Mouse (Mus musculus) heart, adult 8-10 months (tissue): Measurements from ENCODE around the gene Ccrl2. TPM values are rescaled to one million over a fixed set of nuclear protein-coding genes. Genes with fewer than 3 reads are reported as not detected.

ENCODE experiments used
- DNase-seq: peaks from one replicate; pipeline ENCODE4 v3.0.0; 2022; ENCODE audit warnings: low spot score
- total RNA-seq, 4 experiments: library from RNA; stranded (reverse); gene quantifications; 2 replicates each; pipeline ENCODE4 v1.2.4; 2022

Ccrl2 gene
- total RNA-seq, 4 experiments from 2014 or later: 8.5 to 13.7 (median 10.8) TPM

- no peak for DNase-seq
Measured at GRCm38 (mm10) chr9:111058943-111059556, 1.7 kb upstream of the Ccrl2 start.

GRCm38 (mm10) chr9:111057544-111058370 lies 438 bp upstream of the Ccrl2 start:
- no peak for DNase-seq

GRCm38 (mm10) chr9:111056519-111056797 lies 861 bp downstream of the Ccrl2 start:
- no peak for DNase-seq

- DNase-seq: no peak
Measured at GRCm38 (mm10) chr9:111055800-111056518, 1.4 kb downstream of the Ccrl2 start.

- no peak for DNase-seq
Measured at GRCm38 (mm10) chr9:111054923-111055322, 2.4 kb downstream of the Ccrl2 start.

- DNase-seq: no peak
Measured at GRCm38 (mm10) chr9:111048452-111048851, 8.9 kb downstream of the Ccrl2 start.

- peak; percentile 7 for DNase-seq
Measured at GRCm38 (mm10) chr9:111047266-111047665, 10.1 kb downstream of the Ccrl2 start.

GRCm38 (mm10) chr9:111046222-111046621 lies 11.1 kb downstream of the Ccrl2 start:
- DNase-seq: peak; percentile 13

GRCm38 (mm10) chr9:111042266-111042665 lies 15.1 kb downstream of the Ccrl2 start:
- DNase-seq: peak; percentile 75

GRCm38 (mm10) chr9:111039966-111040365 lies 17.4 kb downstream of the Ccrl2 start:
- no peak for DNase-seq

- DNase-seq: no peak
Measured at GRCm38 (mm10) chr9:111033717-111034116, 23.6 kb downstream of the Ccrl2 start.

- DNase-seq: no peak
Measured at GRCm38 (mm10) chr9:111026791-111027190, 30.5 kb downstream of the Ccrl2 start.

- no peak for DNase-seq
Measured at GRCm38 (mm10) chr9:111019022-111019421, 38.3 kb downstream of the Ccrl2 start, which contains the start of gene Ltf. Gene Ltf, plus strand, starts transcription at chr9:111019271.

GRCm38 (mm10) chr9:111015658-111016057 lies 41.7 kb downstream of the Ccrl2 start:
- no peak for DNase-seq

- DNase-seq: no peak
Measured at GRCm38 (mm10) chr9:111012041-111012440, 45.3 kb downstream of the Ccrl2 start.

- no peak for DNase-seq
Measured at GRCm38 (mm10) chr9:111011550-111011949, 45.8 kb downstream of the Ccrl2 start.

- DNase-seq: no peak
Measured at GRCm38 (mm10) chr9:111009763-111010162, 47.6 kb downstream of the Ccrl2 start.

GRCm38 (mm10) chr9:111006544-111006943 lies 50.8 kb downstream of the Ccrl2 start:
- DNase-seq: no peak
